Mouse (Mus musculus): ENCODE measurements around the gene Igfbp7.

Igfbp7 gene

DNA sequence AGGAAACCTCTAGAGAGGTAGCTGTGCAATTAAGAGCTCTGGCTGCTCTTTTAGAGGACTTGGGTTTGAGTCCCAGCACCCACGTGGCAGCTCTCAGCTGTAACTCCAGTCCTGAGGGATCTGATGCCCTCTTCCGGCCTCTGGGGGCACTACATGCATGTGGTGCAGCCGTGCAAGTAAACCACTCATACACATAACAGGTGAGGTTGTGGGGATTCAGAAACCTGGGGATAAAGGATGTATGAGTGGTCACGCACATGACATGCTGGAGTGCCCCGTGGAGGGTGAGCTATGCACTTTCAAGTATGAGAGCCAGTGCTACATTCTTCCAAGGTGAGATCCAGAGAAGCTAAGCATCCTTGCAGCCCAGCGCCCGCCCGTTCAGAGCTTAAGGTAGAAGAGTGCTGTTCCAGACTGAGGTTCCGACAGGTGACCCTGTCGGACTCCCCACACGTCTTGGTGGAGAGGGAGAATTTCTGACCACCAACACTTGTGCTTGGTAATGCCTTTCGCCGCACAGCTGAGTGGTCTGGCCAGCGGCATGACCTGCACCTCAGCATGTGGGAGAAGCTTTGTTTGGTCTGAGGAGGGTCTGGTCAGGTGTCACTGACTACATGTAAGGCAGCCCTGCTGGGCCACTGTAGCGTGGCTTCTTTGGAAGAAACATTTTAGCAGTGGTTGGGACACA is 57.7 kb downstream of the Igfbp7 start:
- no peak for DNase-seq (ENCODE audit: low spot score)

DNA sequence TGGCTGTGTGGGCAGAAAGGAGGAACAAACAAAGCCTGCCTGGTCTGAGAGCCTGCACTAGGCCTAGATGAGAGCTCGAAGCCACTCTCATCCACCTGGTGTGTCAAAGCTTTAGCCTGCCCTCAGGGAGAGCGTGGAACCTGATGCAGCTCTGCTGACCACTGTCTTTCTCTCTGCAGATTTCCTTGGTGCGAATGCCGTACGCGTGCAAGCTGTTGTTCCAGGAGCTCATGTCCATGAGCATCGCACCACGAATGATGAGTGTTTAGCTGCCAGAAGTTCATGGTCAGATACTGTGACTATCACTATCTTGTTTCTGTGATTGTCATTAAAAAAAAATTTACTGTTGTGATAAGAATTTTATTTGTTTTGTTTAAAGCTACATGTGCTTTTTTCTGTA is 58.9 kb downstream of the Igfbp7 start:
- no peak for DNase-seq (ENCODE audit: low spot score)

DNA sequence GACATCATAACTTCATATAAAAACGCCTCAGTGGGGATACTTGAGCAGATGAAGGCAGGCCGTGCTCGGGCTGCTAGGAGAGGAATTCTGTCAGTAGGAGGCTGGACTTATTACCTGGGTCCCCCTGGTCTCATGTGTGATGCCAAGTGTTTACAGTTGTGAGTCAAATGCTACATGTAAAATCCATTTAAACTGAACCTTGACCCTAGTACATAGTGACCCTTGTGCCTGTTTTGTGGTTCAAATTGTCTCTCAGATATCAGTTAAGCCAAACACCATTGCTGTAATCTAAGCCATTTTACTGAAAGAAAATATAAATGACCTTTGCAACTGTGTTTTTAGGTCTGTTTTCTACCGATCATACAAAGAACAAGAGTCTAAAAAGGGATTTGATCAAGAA is 67.8 kb downstream of the Igfbp7 start:
- DNase-seq (ENCODE audit: low spot score) = no peak

DNA sequence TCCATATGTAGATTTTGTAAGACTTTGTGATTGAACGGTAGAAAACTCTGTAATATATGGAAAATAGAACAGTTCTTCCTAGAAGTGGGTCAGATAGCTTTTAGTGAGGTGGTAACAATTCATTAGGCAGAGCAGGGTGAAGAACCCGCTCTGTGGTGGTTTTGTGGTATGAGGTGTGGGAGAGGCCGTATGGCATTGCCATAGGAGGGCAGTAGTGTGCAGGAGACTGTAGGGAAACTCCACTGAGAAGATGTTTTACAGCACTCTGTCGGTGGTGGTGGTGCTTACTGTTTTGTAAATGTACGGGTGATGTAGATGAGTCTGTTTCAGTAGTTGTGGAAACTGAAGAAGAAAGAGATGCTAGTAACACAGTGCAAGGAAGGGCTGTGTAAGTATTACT is 77.7 kb downstream of the Igfbp7 start:
- DNase-seq (ENCODE audit: low spot score) = no peak

DNA sequence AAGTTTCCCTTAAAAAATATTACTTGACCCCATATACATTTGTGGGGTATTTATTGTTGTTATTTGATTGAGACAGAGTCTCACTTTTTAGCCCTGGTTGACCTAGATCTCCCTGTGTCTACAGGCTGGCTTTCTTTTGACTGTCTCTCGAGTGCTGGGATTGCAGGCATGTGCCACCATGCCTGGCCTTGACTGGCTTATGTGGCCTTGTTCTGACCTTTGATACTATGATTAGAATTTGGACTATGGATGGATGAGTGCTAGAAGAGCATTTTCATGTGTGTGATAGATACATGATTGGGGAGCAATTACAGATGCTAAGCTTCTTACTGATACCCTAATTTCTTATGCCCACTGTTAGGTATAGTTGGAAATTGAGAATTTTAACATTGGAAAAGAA is 82.9 kb downstream of the Igfbp7 start:
- DNase-seq (ENCODE audit: low spot score) = no peak

DNA sequence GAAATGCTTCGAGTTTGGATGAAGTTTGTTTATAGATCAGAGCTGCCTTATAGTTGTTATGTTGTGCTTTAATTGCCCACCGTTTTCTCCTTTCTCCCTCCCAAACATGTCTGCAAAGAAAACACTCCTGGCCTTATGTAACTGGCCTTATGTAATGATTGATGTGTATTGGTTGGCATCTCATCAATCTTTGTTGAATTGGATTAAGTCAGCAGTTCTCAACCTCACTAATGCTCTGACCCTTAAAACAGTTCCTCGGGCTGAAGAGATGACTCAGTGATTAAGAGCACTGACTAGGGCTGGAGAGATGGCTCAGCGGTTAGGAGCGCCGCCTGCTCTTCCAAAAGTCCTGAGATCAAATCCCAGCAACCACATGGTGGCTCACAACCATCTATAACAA is 92.9 kb downstream of the Igfbp7 start:
- DNase-seq (ENCODE audit: low spot score) = no peak

DNA sequence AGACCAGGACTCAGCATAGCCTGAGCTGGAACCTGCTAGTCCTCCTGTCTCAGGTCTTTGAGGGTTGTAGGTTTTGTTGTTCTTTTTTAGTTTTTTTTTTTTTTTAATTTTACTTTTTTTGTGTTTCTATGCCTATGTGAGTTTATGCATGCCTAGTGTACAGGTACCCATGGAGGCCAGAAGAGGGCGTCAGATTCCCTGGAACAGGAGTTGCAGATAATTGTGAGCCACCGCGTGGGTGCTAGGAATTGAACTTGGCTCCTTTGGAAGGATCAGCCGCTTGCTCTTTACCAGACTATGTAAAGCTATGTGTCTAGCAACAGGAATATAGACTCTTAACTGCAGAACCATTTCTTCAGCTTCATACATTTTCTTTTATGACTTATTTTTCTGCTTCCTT is 93.6 kb downstream of the Igfbp7 start:
- DNase-seq (ENCODE audit: low spot score) = no peak

DNA sequence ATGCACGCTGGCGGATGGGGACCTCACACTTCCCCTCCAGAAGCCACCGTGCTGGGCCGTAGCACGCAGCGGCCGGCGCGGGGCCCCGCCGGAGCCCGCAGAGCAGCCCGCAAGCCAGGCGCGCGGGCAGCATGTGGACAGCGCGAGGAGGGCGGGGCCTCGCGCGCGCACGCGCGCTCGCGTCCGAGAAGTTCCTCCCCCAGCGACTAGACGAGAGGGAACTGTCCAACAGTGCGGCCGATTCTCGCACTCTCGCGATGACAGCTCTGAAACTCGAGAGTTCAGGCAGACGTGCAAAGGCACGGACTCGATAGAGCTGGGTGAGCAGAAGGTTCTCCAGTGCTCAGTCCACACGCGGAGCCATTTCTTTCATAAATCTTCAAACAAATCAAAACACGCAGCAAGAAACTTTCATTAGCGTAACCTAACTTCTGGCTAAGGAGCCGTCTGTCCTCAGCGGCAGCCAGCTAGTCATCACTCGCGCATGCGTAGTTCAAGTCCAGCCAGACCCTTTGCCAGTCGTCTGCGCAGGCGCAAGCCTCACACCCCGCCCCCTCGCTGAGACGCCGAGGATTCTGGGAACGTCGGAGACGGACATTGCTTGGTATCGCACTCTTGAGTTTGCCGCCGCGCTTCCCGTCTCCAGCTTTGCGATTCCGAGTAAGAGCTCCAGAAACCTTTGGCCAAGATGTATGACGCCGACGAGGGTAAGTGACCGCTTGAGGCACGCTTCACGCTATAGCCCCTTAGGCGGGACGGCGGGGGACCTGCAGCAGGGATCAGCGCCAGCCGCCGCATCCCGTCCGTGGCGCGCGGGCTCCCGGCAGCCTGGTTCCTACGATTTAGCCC is 97.7 kb downstream of the Igfbp7 start, which contains the start of the genes Noa1 and Polr2b:
TSS of gene Noa1 (minus strand) at position 161 of the 849 bp plus-strand sequence.
TSS of gene Polr2b (plus strand) at position 224 of the 849 bp plus-strand sequence.
- DNase-seq (ENCODE audit: low spot score) = peak; percentile 97

DNA sequence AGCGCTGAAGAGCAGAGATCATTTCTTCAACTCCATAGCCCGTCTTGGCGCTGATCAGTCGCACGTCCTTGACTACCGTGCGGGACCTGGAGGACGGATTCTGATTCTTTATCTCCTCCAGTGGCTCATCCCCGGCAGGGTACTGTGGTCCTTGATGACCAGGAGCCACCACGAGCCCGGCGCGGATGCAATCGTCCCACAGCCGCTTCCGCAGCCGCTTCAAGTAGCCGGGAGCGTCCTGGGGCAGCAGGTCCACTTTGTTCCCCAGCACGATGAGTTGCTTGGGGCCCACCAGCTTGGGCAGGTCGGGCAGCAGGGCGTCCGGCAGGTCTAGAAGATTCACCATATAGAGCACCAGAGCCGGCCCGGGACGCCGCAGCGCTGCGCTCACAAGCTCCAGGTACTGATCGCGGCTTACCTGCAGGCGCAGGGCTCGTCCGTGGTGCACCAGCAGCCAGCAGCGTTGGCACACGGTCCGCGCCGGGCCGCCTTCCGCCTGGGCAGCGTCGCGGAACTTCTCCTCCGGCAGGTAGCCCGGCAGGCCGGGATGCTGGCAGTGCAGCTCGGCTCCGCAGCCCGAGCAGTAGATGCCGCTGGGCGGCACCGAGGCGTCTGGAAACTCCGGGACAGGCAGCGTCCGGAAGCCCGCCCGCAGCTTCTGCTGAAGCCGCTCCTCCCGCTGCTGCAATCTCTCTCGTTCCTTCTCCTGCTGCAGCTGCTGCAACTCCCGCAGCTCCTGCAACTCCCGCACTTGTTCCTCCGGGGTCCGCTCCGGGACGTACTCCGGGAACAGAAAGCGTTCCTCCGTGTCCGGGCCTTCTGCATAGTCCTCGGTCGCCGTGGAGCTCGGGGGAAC is 98.6 kb downstream of the Igfbp7 start:
- peak; percentile 14 for DNase-seq (ENCODE audit: low spot score)

DNA sequence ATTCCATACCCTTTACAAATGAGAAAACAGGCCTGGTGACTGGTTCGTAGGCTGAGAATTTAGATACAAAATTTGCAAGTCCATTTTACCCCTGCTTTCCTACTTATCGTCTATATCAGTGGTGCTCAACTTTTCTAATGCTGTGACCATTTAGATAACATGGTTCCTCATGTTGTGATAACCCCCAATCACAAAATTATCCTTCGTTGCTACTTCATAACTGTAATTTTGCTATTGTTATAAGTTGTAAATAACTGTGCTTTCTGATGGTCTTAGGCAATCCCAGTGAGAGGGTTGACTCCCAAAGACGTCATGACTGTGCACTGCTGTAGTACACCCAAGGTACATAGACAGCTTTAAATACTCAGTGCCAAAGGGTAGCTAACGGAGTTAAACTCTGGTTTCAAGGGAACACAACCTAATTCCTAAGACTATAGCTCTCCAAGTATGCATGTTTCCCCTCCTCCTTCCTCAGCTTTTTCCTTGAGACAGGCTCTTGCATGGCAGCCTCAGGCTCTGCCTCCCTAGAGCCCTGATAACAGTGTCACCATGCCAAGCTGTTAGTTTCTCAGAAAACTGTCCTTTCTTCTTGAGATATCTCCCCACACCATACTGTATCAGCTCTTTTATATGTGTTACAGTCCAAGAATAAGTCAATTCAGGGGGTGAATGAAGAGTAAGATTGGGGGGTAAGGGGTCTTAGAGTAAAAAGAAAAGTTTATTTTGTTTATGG is 99.9 kb downstream of the Igfbp7 start:
- DNase-seq (ENCODE audit: low spot score) = no peak

DNA sequence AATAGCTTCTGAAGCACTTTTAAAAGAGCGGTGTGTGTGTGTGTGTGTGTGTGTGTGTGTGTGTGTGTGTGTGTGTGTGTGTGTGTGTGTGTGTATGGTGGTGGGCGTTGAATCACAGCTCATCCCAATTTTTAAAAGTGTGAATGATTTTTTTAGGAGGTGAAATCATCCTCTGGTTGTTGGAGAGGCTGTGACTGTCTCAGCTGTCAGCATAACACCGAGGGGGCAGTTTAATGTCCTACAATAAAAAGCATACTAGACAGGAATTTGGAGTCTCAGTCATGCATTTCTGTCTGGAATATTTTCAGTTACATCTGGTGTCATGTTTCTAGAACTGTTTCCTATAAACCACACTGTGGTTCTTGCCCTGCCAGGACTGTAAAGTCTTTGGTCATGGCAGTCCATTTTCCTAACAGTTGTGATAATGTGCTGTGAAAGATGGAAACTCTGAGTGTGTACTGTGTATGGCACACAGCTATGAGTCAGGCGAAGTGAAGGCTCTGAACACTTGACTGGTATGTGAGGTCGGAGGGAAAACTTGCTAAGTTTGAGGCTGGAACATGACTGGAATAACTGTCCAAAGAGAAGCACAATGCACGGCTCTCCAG is 106.4 kb downstream of the Igfbp7 start:
- DNase-seq (ENCODE audit: low spot score) = no peak

DNA sequence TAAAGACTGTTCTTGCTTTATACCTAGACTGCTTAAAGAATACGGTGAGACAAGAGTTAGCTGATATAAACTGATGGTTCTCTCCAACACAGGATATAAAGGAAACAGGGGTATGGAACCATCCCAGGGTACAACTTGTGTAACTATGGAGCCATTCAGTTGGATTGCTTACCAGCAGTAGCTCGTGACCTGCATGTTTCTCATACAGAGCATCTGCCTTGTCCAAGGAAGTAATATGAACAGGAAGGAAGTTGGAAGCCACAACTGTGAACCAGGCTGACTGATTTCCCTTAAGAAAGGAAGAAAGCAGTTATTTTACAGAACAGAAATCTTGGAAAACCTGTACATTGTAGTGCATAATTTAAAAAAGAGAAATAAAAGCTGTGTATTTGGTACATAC is 108.4 kb downstream of the Igfbp7 start:
- DNase-seq (ENCODE audit: low spot score) = no peak
